Mouse (Mus musculus) megakaryocyte, adult 5-6 weeks (primary cell): ENCODE results near the gene Rassf5. TPM values are rescaled to one million over a fixed set of nuclear protein-coding genes. Genes with fewer than 3 reads are reported as not detected.

ENCODE experiments used
- ATAC-seq: 2 replicates; pipeline ENCODE4 v1.8.0; 2016; ENCODE audit warnings: mild to moderate bottlenecking, inconsistent platforms; ENCODE audit not compliant: poor library complexity, severe bottlenecking
- total RNA-seq, 2 experiments: library from RNA; stranded (forward) in 1 of 2; stranded (reverse) in 1 of 2; fragments of 153-499, 151-499 nt in 1 of 2; fragments of 221-1000, 200-1000 nt in 1 of 2; gene quantifications; 2 replicates each; pipeline versions ENCODE4 v1.2.3 to v1.2.4; 2015 to 2017

Rassf5 gene
- total RNA-seq, 2 experiments from 2014 or later = 81.7 to 99.6 TPM

DNA sequence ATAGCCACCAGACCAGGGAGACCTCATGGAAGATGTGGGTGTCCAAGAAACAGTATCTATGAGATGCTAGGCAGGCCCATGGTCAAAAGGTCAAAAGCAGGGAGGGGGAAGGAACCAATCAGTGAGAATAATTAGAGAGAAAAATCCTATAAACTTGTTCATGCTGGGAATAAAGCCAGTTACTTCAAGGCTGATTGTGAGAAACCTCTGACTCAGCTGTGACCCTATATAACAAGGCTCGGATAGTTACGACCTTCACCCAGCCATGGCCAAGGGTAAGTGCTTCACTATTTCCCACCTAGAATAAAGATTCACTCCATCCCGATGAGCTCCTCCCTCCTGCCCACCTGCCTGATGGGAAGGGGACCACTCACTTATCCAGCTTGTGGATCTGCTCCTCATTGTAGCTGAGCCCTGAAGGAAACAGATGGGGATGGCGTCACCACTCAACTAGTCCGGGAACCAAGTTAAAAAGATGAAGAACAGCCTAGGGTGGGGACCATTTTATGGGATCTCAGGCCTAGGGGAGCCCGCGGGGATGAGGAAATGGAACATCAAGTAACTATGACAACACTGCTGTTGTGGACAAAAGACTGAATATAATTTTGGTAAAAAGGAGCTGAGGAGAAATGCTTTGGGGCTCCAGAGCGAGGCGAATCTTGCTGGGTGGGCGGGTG, 14.7 kb upstream of the Rassf5 start:
- no peak for ATAC-seq

DNA sequence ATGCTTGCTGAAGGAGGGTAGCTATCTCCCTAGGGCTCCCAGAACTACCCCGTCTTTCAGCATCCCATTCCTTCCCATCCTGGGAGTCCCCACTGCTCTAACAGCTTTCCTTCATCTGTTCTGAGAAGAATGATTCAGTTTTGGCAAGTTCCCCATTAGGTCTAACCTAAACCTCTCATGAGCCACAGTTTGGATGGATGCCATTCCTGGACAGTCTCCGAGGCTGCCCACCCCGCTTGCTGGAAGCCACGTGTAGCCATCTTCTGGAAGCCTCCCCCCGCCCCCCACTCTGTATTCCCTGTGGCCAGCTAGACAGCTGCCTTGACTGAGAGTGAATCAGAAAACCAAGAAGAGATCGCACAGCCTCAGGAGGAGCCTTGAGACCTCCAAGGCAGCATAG, 12.2 kb upstream of the Rassf5 start:
- ATAC-seq = no peak

DNA sequence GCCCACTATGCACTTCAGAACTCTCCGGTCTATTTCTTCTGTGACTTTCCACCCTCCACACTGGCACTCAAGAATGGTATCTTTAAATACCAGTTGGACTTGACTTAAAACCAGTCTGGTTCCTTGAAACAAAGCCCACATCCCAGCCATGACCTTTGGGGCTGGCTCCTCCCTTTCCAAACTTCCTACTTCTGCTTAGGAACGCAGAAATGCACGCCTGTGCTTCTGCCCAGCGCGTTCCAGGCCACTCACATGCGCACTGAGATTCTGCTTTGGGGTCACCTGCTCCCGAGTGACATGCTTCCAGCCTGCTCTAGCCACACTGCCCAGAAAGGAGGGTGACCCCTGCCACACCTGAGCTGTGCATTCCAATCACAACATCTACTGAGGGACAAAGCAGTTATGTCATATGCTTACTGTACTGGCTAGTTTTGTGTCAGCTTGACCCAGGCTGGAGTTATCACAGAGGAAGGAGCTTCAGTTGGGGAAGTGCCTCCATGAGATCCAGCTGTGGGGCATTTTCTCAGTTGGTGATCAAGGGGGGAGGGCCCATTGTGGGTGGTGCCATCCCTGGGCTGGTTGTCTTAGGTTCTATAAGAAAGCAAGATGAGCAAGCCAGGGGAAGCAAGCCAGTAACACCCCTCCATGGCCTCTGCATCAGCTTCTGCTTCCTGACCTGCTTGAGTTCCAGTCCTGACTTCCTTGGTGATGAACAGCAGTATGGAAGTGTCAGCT, 7.6 kb upstream of the Rassf5 start:
- peak; percentile 69 for ATAC-seq

DNA sequence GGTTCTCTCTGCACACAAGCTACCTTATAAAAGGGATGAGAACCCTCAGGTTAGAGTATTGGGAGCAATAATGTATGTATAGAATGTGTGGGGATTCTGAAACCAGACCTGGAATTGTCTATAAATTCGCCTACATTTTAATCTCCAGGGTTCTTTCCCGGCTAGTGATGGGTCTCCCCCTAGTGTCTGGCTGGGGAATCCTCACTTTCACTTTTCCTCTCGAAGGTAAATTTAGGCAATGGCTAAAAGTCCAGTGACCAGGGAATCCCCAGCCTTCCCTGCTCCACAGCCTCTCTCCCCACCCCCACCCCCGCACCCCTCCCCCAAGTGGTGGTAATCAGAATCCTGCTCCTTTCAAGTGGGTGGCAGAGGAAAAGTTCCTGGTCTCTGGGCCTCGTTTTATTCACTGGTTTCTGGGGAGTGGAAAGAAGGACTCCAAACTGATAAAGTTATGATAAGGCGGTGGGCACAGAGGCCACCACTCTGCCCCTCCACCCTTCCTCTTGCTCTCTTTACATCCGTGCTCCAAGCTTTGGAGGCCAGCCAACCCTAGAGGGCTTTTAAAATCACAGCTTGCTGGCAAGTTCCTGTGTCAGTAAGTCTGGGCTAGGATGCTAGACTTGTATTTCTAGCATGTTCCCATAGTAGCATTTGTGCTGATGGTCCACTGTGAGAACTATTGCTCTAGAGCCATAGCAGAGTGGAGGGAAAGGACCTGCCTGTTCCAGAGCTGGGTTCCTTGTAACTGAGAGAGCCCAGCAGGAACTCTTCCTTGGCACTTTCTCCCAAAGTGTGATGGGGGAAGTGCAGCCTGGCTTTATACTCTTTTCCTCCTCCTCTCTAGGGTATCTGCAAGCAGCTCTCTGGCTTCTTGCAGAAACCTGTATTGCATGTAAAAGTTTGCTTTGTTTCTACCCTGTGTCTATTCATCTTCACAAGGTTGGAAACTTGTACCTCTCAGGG, 1.7 kb upstream of the Rassf5 start:
- 0 out of 2 replicates have a peak, but pooled peaks have one; percentile 23 for ATAC-seq

DNA sequence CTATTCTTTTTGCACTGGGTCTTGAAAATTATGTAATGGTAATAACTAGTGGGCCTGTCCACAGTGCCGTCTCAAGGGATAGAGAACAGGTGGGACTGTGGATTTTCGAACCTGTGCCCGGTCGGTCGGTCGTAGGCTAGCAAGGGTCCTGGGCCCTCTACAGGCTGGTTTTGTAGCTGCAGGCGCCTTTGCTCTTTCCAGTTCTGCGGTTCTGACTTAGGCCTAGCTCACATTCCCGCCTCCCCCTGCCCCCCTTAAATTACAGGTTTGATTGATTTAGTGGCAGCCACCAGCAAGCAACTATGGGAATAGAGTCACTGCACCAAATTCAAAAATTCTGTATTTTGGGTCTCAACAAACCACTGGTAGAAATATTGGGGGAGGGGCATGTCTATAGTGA, 868 bp upstream of the Rassf5 start:
- peak; percentile 59 for ATAC-seq

DNA sequence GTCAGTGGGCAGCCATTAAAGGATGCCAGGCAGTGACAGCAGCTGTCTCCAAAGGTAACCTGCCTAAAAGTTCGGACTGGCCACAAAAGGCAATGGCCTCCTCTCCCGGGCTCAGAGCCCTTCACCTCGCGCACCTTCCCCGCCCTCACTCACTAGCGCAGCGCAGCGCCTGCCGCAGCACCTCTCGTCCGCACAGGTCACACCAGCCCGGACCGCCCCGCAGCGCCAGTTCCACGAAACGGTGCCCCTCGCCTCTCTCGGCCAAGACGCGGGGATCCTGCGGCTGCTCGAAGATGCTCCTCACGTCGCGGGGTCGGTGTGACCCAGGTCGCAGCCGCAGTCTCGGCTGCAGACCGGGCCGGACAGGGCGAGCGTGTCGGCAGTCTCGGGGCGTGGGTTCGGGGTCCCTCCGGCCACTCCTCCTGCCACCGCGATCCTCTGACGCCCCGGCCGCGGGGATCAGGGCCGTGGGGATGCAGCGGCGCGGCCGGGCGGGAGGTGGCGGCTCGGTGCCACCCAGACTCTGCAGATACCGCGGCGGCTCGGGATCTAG, 446 bp downstream of the Rassf5 start:
- ATAC-seq = no peak

DNA sequence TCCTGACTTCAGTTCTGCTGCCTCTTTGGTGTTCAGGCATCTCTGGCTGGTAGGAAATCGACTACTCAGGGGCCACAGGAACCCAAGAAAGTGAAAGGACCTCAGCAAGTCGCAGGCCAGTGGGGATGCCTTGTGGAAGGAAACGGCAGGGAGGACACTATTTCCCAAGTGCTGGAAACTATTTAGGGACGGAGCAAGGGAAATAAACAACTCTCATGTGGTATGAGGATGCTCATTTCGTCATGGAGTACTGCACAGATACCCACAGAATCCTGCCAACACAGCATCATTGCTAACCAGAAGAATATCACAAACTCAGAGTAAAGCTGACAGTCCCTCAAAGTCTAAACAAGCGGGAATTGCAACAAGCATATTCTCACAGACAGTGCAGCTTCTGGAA, 2.1 kb downstream of the Rassf5 start:
- ATAC-seq = no peak

DNA sequence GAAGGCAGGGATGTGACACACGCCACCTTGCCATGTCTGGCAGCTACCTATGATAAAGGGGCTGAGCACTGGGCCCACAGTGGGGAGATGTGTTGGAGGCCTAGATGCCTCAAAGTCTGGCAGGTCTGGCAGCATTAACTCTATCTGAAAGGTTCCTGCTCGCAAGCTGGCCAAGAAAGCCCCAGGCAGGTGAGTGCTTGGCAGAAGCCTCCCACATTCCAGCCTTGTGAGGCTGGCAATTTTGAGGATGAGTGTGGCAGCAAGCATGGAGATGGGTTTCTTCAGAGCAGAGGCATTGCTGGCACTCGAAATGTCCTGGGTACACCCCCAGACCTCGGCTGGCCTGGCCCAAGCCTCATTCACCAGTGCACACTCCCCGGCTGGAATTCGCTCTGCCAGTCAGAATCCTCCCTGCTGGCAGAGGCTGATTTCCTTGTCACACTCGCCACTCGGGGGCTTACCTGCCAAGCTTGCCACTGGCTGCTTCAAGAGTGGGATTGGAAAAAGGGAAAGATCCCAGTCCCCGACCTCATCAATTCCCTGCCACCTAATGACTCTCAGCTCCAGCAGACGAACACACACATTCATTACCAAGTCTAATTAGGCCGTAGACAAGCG, 5.4 kb downstream of the Rassf5 start:
- ATAC-seq = no peak

DNA sequence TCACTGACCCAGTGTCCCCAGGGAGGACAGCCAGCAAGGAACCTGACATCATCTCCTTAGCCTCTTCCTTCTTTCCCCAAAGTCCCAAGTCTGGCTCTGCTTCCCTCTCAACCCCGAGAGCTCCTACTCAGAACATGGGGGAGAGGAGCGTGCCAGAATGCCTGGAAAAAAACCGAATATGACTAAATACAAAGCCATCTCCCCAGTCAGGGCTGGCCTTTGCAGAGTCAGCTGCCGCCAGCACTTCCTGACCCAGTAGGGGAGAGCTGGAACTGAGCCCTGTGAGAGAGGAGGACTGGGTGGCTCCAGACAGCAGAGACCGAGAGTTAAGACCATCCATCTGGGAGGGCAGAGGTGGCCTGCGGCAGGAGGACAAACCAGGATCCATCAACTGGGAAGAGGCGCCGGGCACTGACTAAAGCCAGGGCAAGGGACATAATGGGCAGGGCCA, 6.1 kb downstream of the Rassf5 start:
- no peak for ATAC-seq

DNA sequence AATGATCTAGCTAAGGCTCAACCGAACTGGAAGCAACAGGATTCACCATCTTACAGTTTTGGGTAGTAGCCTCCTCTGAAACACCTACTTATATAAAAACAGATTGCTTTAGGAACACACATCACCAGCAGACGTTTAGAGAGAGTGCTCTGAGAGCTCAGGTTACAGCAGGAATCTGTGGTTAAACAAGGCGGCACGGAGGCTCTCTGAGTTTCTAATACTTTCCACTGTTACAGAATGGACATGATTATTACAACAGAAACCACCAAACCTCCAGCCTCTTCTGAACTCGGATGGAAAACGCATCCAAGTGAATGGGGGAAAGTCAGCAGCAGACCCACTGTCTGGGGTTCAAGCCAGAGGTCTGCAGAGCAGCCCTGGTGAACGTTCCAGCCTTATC, 9.0 kb downstream of the Rassf5 start:
- ATAC-seq = no peak

DNA sequence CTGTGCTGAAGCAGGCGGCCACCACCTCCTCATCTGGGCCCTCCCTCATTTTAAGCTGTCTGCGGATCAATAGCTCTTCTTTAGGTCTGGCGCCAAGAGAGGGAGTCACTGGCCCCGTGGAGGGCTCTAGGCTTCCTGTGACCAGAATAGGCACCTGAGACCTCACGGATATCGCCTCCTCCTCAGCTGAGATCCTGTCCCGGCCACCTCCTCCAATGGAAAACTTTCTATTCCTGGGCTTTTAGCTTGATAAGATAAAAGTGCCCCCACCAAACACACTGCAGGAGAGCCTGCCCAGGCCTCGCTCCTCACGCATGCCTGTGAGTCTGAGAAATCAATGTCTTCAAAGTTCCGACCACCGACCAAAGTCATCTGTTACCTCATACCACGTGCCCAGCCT, 11.5 kb downstream of the Rassf5 start:
- no peak for ATAC-seq

DNA sequence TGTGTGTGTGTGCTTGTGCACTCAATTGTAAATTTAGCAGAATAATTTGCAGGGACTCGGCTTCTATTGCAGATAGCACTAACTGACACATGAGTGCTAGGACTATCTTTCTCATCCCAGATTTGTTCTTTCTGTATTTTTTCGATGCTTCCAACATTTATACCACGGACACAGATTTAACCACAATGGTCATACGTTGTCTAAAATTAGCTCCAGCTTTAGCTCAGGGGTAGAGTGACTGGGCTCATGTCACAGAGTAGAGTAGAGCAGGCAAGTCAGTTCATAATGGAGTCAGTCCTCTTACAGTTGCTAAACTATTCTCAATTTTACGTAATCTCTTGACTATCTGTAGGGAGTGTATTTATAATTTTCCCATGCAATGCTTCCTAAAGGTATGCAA, 16.4 kb downstream of the Rassf5 start:
- no peak for ATAC-seq

DNA sequence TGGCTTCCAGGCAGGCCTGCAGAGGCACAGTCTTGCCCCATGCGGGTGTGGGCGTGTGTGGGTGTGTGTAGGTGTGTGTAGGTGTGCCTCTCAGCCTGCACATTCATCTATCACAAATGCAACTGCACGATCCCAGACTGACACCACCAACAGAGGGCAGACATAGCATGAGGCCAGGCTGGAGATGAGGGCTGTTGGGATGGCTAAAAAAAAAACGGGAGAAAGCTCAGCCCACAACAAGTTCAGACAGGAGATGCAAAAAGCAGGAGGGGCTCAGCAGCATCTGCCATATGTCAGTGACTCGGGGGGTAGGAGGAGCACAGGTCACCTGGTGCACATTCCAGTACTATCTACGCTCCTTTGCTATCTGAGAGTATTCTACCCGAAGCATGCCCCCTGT, 16.8 kb downstream of the Rassf5 start:
- ATAC-seq = no peak

DNA sequence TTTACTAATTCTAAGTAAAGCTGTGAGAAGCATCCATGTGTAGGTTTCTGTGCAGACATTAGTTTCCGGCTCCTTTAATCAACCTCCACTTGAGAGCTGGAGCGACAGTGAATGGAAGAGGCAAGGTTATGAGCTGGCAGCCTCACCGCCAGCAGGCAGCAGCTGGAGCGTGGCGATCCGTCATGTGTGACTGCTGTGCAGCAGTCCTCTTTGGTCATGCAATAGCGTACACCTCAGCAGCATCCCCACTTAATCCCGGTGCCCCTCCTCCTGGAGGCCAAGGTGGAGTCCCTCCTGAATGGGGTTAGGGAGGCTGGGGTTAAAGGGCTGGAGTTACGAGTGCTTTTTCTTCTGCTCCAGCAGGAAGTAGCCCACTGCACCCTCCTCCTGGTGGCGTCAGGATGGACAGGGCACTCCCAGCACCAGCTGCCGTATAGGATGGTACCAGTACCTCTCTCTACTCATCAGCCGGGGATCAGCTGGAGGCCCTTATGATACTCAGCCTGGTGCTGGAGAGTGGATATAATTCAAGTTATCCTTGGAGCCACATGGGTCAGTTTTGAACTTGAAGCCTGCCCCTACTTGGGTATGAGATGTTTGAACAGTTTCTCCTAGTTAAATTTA, 20.1 kb downstream of the Rassf5 start:
- no peak for ATAC-seq

DNA sequence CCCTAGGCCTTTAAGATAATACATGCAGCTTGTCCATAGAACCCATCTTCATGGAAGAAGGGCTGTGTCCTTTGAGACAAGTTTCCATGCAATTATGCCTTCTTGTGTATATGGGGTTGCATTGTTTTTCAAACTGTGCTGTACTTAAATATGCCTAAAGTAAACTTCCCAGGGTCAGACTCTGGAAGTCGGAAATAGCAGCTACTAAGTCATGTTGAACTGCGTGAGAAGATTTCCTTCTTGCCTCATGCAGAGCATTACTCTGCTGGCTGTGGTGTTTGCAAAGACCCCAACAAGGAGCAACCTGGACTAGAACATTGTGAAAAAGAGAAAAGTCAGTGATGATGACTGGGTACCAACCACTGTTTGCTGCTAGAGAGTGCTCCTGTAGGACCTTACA, 21.7 kb downstream of the Rassf5 start:
- ATAC-seq = no peak

DNA sequence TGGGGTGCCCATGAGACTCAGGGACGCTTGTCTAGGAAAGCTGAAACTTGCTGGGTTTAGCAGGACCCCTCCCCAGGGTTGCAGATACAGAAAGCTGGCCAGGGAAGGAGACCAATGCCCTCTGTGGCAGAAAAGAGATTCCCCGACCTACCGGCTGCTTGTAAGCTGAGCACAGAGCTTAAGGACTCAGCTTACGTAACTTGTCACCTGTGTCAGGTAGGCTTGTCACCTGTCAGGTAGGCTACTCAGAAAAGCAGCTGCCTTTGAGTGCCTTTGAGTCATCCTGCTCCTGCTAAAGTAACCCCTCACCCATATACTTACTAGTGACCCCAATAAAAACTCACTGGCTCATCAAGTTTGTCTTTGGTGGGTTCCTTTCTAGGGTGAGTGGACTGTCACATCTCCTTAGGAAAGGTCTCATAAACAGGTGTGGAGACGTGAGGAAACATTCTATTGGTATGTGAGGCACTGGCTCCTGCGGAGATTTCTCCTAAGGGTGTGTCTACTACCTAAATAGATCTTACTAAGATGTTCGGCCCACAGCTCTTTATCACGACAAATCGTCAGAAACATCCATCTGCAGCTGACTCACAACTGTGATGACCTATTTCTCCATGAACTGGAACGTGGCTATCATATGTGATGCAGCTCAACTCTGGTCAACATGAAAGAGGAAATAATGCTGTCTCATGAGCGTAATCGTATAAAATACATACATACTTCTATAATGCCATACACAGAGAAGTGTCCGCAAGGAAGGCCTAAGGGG, 23.1 kb downstream of the Rassf5 start:
- ATAC-seq = no peak

DNA sequence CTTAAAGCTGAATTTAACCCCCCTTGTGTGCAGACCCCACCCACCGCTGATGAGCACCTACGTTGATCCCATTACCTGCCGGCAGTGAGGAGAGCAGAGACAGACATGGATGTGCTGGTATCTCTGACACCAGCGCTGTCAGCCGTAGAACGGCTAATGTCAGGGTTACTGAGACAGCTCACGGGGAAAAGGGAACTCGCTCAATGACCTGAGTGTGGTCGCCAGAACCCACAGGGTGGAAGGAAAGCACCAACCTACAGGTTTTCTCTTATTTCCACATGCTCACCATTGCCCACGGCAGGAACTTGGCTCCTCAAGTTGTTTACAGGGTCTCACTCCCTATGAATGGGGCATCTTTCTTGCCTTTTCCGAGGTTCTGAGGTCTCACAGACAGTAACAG, 26.1 kb downstream of the Rassf5 start:
- peak; percentile 91 for ATAC-seq

DNA sequence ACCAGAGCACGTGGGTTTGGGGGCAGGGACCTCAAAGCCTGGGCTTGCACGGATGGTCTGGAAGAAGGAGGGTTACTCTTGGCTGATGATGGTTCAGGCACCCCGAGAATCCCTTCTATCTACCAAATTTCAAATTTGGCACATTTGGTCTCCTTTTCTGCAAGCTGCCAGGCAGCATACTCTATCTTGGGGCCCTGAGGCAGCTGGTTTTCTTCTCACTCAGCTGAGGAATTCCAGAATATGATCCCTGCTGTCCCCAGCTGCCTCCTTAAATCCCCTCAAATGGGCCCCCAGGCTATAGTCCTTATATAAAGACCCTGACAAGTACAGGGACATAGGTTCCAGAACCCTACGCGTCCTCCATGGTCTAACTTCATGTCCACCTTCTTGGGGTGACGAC, 31.7 kb downstream of the Rassf5 start:
- no peak for ATAC-seq

DNA sequence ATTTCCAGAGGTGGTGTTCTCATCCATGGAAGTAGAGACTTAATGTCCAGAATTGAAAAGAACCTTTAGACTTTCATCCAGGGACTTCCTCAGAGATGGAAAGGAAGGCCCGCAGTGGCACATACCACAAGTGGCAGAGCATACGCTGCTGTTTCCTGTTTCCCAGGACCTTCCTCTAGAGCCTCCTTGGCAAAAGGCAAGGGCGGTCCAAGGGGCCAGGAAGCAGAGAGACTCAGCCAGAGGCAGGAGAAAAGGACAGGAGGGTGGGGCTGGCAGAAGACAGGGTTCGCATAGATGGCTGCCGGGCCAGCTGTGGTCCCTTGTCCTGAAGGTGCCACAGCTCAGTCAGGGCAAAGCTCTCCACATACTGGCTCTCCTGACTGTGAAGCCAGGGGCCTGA, 32.1 kb downstream of the Rassf5 start:
- peak; percentile 43; the same call in 1 of the 2 replicates for ATAC-seq
